Mouse (Mus musculus) right cerebral cortex, postnatal 36 days (tissue): ENCODE data around the gene Exoc6b.

Experiments used
- DNase-seq, 2 experiments: peaks; one replicate each; pipeline ENCODE4 v3.0.0; 2022; ENCODE audit warnings: low spot score in 2 of 2, mixed read lengths in 1 of 2

Exoc6b gene

GRCm38 (mm10) chr6:84585686-84586300 lies 483.5 kb downstream of the Exoc6b start:
- no peak for DNase-seq

GRCm38 (mm10) chr6:84584783-84585685 lies 484.3 kb downstream of the Exoc6b start:
- no peak for DNase-seq

- DNase-seq, result no peak
These were observed 485.2 kb downstream of the Exoc6b start for GRCm38 (mm10) chr6:84583841-84584782.

DNA sequence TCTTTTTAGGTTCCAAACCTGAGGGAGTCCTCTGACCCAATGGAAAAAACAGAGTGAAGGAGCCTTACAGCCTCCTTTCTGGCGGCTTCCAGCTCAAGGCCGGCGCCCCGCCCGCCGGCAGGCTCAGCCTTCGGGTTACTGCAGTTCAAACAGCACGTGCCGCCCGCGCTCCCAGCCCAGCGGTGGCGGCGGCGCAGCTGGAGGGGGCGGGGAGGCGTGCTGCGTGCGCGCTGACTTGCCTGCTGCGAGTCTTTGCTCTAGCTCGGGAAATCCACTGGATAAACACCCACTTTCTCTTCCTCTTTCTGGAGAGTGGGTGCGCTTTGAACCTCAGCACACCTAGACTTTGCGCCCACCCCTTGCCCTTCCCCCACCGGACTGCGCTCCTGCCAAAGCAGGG lies 485.9 kb downstream of the Exoc6b start:
- DNase-seq, result peak; percentile 50 to 52

GRCm38 (mm10) chr6:84582826-84583225 lies 486.5 kb downstream of the Exoc6b start:
- DNase-seq, result no peak

GRCm38 (mm10) chr6:84581833-84582445 lies 487.4 kb downstream of the Exoc6b start:
- no peak for DNase-seq

- DNase-seq, result no peak
These were observed 488.1 kb downstream of the Exoc6b start for GRCm38 (mm10) chr6:84580979-84581832.

GRCm38 (mm10) chr6:84579508-84579907 lies 489.8 kb downstream of the Exoc6b start:
- DNase-seq, result no peak

GRCm38 (mm10) chr6:84578928-84579327 lies 490.4 kb downstream of the Exoc6b start:
- DNase-seq, result no peak

GRCm38 (mm10) chr6:84577898-84578297 lies 491.4 kb downstream of the Exoc6b start:
- DNase-seq, result no peak

DNA sequence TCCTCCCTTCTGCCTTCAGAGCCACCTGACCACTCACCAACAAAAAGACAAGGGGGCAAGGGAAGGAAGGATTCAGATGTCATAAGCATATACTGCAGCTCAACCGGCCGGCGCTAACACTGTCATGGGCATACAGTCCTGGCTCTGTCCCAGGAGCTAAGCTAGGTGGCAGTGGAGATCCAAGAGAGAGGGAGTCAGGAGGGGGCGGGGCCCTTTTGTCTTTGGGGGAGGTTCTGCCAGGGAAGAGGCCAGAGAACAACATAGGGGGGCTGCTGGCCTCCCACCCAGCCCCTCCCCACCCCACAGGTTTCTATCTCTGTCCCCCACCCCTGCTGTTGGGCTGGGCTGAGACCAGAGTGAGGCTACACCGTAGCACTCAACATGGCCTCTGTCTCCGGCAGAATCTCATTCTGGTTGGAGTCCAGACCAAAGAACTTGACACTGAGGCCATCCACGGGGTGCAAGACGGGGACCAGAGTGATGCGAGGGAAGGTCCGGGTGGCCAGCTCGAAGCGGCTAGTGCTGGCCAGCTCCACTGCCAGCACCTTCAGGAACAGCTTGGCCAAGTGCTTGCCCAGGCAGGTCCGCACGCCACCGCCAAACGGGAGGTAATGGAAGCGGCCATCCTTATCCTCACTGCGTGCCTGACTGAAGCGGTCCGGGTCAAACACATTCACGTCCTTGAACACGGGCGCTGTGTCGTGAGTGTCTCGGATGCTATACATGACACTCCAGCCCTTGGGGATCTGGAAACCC lies 495.2 kb downstream of the Exoc6b start:
- no peak for DNase-seq

DNA sequence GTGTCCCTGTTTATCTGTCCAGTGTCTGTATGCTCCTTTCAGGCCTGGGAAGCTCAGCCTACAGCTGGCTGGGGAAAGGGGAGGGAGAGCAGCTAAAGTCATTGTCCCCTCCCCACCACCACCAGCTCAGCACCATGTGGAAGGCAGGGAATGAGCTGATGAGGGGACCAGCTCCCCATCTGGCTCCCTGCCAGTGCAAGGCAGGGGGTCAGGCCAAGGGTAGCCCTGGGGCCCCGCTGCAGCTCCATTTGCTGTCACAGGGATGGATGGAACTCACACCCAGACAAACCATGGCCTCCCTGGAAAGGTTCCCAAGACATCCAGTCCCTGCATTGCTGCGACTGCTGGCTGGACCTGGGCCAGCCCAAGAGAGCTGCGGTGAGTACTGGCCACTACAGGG lies 499.3 kb downstream of the Exoc6b start:
- no peak for DNase-seq

GRCm38 (mm10) chr6:84569590-84569989 lies 499.7 kb downstream of the Exoc6b start:
- no peak for DNase-seq

DNA sequence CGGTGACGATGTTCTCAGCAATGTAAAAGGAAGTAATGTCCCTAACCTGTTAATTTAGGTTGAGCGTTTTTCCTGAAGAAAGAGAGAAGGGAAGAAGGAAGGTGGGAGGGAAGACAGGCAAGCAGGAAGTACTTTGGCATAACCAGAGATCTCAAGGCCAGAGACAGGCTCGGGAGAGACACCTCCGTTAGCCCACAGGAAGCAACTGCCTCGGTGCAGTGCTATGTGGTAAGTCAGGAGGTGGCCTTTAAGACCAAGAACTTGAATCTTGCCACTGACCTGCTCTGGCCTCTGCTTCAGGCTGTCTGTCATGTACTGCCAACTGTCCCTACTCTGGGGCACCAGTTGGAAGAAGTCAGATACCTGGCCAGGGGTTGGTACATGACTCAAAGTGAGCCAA lies 500.4 kb downstream of the Exoc6b start:
- no peak for DNase-seq
